Mouse (Mus musculus) ES-Bruce4 (cell line): ENCODE measurements around the gene Ddo. TPM values are rescaled to one million over a fixed set of nuclear protein-coding genes. Genes with fewer than 3 reads are reported as not detected.

Experiments used
- H3K27ac ChIP-seq: 2 replicates; pipeline ENCODE4 v1.5.1; 2012; ENCODE audit warnings: low read length, inconsistent platforms; ENCODE audit not compliant: insufficient read depth
- H3K27me3 ChIP-seq: 2 replicates; pipeline ENCODE4 v1.6.1; 2012; ENCODE audit warnings: mild to moderate bottlenecking, low read length, inconsistent platforms; ENCODE audit not compliant: control insufficient read depth, poor library complexity, insufficient read depth, severe bottlenecking
- H3K36me3 ChIP-seq: 2 replicates; pipeline ENCODE4 v1.6.1; 2012; ENCODE audit warnings: inconsistent platforms, mild to moderate bottlenecking, low read length, moderate library complexity; ENCODE audit not compliant: control insufficient read depth, poor library complexity, insufficient read depth, severe bottlenecking
- H3K4me1 ChIP-seq: one replicate; pipeline ENCODE4 v1.8.1; 2011; ENCODE audit warnings: low read length; ENCODE audit not compliant: control insufficient read depth, insufficient read depth
- H3K4me3 ChIP-seq: 2 replicates; pipeline ENCODE4 v1.5.1; 2011; ENCODE audit warnings: low read depth, mild to moderate bottlenecking, low read length
- H3K9ac ChIP-seq: 2 replicates; pipeline ENCODE4 v1.6.1; 2012; ENCODE audit warnings: low read depth, mild to moderate bottlenecking, inconsistent platforms; ENCODE audit not compliant: poor library complexity, severe bottlenecking
- H3K9me3 ChIP-seq: replicated peaks from 2 replicates; pipeline ENCODE4 v1.6.1; 2012; ENCODE audit warnings: mild to moderate bottlenecking, low read length, inconsistent platforms; ENCODE audit not compliant: control insufficient read depth, poor library complexity, insufficient read depth, severe bottlenecking
- CTCF ChIP-seq: IDR thresholded peaks from one replicate; pipeline ENCODE4 v1.8.1; 2011; ENCODE audit warnings: low read depth, low read length
- EP300 ChIP-seq: IDR thresholded peaks from 2 replicates; pipeline ENCODE4 v1.6.1; 2011; ENCODE audit warnings: low read depth, low read length; ENCODE audit not compliant: insufficient read depth
- POLR2A ChIP-seq: IDR thresholded peaks from one replicate; pipeline ENCODE4 v1.8.1; 2011; ENCODE audit warnings: low read length; ENCODE audit not compliant: insufficient read depth
- polyA plus RNA-seq: library from polyadenylated mRNA; stranded (reverse); fragments of >200 nt; gene quantifications from 2 replicates; pipeline ENCODE4 v1.2.4, GENCODE M21; 2011; ENCODE audit warnings: low read depth; ENCODE audit not compliant: missing spikeins, insufficient read depth, insufficient read length

Gene Ddo
- polyA plus RNA-seq, 1 experiment = not detected

DNA sequence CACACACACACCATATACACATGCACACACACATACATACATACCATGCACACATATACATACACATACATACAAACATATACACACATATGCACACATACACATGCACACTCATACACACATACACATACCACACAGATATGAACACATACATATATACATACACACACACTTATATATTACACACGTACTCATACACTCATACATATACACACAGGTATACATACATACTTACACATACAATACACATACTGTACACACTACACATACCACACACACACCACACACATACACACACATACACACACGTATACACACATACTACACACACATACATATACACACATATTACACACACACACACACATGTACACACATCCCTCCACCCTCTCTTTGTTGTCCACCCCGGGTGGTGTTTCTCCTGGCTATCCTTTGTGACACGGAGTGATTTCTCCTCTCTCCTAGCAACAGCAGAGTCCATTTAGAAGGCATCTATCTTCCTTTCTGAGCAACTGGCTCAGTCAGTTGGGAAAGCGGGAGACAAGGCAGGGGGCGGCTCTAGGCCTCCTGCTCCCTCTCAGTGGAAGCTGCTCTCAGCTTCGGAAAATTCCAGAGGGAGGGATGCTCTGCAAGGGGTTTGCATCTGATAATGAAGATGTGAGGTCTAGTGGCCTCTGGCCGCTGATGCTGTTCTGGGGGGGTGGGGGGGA is 42.9 kb downstream of the Ddo start:
- no peak overlapping the region for H3K4me3 ChIP-seq
- no peaks in the 10 kb centered on the region for H3K4me1 ChIP-seq
- no peak overlapping the region for H3K9ac ChIP-seq
- H3K9me3 ChIP-seq = no peaks in the 10 kb centered on the region
- H3K27ac ChIP-seq = no peak overlapping the region
- TF ChIP-seq POLR2A (no peak), EP300 (no peak), CTCF (no peak)
- no peaks in the 10 kb centered on the region for H3K36me3 ChIP-seq
- H3K27me3 ChIP-seq = no peaks in the 10 kb centered on the region

GRCm38 (mm10) chr10:40673297-40673665 is 43.5 kb downstream of the Ddo start:
- no peak overlapping the region for H3K4me3 ChIP-seq
- H3K9ac ChIP-seq = no peak overlapping the region
- H3K27me3 ChIP-seq = no peaks in the 10 kb centered on the region
- H3K36me3 ChIP-seq = no peaks in the 10 kb centered on the region
- H3K27ac ChIP-seq = no peak overlapping the region
- TF ChIP-seq POLR2A = no peak
- TF ChIP-seq EP300 = no peak
- TF ChIP-seq CTCF = no peak
- no peaks in the 10 kb centered on the region for H3K4me1 ChIP-seq
- H3K9me3 ChIP-seq = no peaks in the 10 kb centered on the region

DNA sequence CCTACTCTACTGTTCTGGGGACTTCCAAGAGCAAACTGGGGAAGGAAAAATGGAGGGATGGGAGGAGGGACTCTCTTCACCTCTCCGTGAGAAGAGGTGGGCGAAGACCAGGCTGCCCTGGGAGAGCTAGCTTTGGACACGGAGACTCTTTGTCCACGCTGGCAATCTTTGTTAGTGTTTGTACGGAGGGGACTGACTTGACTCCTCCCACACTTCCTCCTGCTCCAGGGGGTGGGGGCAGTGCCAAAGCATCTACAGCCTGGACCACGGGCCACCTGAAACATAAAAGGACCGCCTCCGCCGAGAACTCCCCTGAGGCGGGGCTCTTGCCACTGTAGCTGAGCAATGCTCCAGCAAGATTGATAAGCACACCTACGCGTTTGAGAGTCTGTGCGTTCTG is 44.3 kb downstream of the Ddo start:
- no peaks in the 10 kb centered on the region for H3K9me3 ChIP-seq
- TF ChIP-seq EP300 (no peak), CTCF (no peak), POLR2A (no peak)
- H3K4me1 ChIP-seq = no peaks in the 10 kb centered on the region
- H3K27me3 ChIP-seq = no peaks in the 10 kb centered on the region
- H3K36me3 ChIP-seq = no peaks in the 10 kb centered on the region
- H3K4me3 ChIP-seq = no peak overlapping the region
- no peak overlapping the region for H3K27ac ChIP-seq
- no peak overlapping the region for H3K9ac ChIP-seq

- H3K36me3 ChIP-seq = no peaks in the 10 kb centered on the region
- H3K9me3 ChIP-seq = no peaks in the 10 kb centered on the region
- no peak overlapping the region for H3K9ac ChIP-seq
- H3K4me1 ChIP-seq = no peaks in the 10 kb centered on the region
- H3K4me3 ChIP-seq = no peak overlapping the region
- H3K27me3 ChIP-seq = no peaks in the 10 kb centered on the region
- H3K27ac ChIP-seq = no peak overlapping the region
- no peak for TF ChIP-seq POLR2A
- TF ChIP-seq CTCF = no peak
- no peak for TF ChIP-seq EP300
These were observed 46.1 kb downstream of the Ddo start for GRCm38 (mm10) chr10:40675921-40676320.

- H3K36me3 ChIP-seq = no peaks in the 10 kb centered on the region
- H3K4me3 ChIP-seq = no peak overlapping the region
- no peaks in the 10 kb centered on the region for H3K9me3 ChIP-seq
- H3K4me1 ChIP-seq = no peaks in the 10 kb centered on the region
- no peaks in the 10 kb centered on the region for H3K27me3 ChIP-seq
- no peak overlapping the region for H3K9ac ChIP-seq
- H3K27ac ChIP-seq = no peak overlapping the region
- TF ChIP-seq CTCF = no peak
- no peak for TF ChIP-seq EP300
- no peak for TF ChIP-seq POLR2A
These were observed 48.7 kb downstream of the Ddo start for GRCm38 (mm10) chr10:40678477-40678876.

GRCm38 (mm10) chr10:40682470-40682869 is 52.7 kb downstream of the Ddo start:
- Histone ChIP-seq H3K4me3 (no peak overlapping the region), H3K9ac (no peak overlapping the region), H3K27me3 (no peaks in the 10 kb centered on the region), H3K4me1 (no peaks in the 10 kb centered on the region), H3K27ac (no peak overlapping the region), H3K9me3 (no peaks in the 10 kb centered on the region), H3K36me3 (no peaks in the 10 kb centered on the region)
- TF ChIP-seq CTCF (no peak), POLR2A (no peak), EP300 (no peak)
